Mouse (Mus musculus) kidney, embryonic 16.5 days (tissue): Measurements from ENCODE around the gene Amigo3. TPM values are rescaled to one million over a fixed set of nuclear protein-coding genes. Genes with fewer than 3 reads are reported as not detected.

Source experiments
- ATAC-seq: fragments of 200-750 bp; cut with Nextera tagmentation; 2 replicates; pipeline ENCODE4 v1.8.0; 2017; ENCODE audit warnings: moderate TSS enrichment; ENCODE audit not compliant: low FRiP score, low TSS enrichment
- H3K27ac ChIP-seq: fragments of 300-500 bp; sonication (generic); 2 replicates; pipeline ENCODE4 v1.5.1; 2014; ENCODE audit warnings: low read length
- H3K27me3 ChIP-seq: fragments of 300-500 bp; sonication (generic); 2 replicates; pipeline ENCODE4 v1.6.1; 2014; ENCODE audit warnings: low read length, control low read depth, mixed read lengths; ENCODE audit not compliant: insufficient read depth
- H3K36me3 ChIP-seq: fragments of 300-500 bp; sonication (generic); 2 replicates; pipeline ENCODE4 v1.6.1; 2014; ENCODE audit warnings: low read length, control low read depth, mixed read lengths; ENCODE audit not compliant: insufficient read depth
- H3K4me1 ChIP-seq: fragments of 300-500 bp; sonication (generic); 2 replicates; pipeline ENCODE4 v1.6.1; 2014; ENCODE audit warnings: low read length, control low read depth, mixed read lengths; ENCODE audit not compliant: insufficient read depth
- H3K4me2 ChIP-seq: fragments of 300-500 bp; sonication (generic); replicated peaks from 2 replicates; pipeline ENCODE4 v1.6.1; 2014; ENCODE audit warnings: low read depth, low read length
- H3K4me3 ChIP-seq: fragments of 300-500 bp; sonication (generic); 2 replicates; pipeline ENCODE4 v1.5.1; 2014; ENCODE audit warnings: mild to moderate bottlenecking, low read length
- H3K9ac ChIP-seq: fragments of 300-500 bp; sonication (generic); replicated peaks from 2 replicates; pipeline ENCODE4 v1.6.1; 2014; ENCODE audit warnings: low read length
- H3K9me3 ChIP-seq: fragments of 300-500 bp; sonication (generic); 2 replicates; pipeline ENCODE4 v1.6.1; 2016; ENCODE audit warnings: low read length, control low read depth
- WGBS: fragments of 180-500 bp; shearing (Covaris S2); extraction: QIAGEN DNeasy Blood & Tissue Kit; methylation state at CpG from one replicate; pipeline ENCODE4 v1.1.7; 2014; 5-methylcytosine and 5-hydroxymethylcytosine counted together
- polyA plus RNA-seq: library from polyadenylated mRNA; unstranded; fragments of >200 nt; fragmentation: Nextera tagmentation; extraction: Ambion mirVana; gene quantifications from 2 replicates; pipeline ENCODE4 v1.2.1, GENCODE M21; 2015

The Amigo3 gene
- polyA plus RNA-seq, 1 experiment from 2014 or later, result 3.3 TPM

DNA sequence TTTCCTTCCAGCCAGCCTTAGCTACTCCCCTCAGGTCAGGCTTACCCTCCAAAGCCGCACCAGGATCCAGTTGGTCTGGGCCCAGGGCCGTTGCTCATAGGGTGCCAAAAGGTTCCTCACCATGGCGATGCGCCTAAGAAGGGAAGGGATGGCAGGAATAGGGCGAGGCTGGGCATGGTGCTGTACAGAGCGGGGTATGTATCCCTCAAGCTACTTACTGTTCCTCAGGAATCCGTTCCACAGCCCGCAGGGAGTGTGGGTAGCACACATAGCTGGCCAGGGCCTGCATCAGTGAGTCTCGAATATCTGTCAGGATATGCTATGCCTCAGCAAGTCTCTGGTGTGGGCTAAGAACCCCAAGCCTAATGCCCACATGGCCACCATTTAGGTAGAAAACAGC, 5.3 kb downstream of the Amigo3 start:
- Histone ChIP-seq H3K36me3 (peaks cover 64% of the 10 kb centered on the region), H3K9me3 (no peaks in the 10 kb centered on the region), H3K4me1 (peaks cover under 1% of the 10 kb centered on the region), H3K27me3 (no peaks in the 10 kb centered on the region), H3K27ac (no peak overlapping the region), H3K4me3 (no peak overlapping the region), H3K4me2 (no peak overlapping the region), H3K9ac (no peak overlapping the region)
- 92% methylated on average over 9 of the region's 9 CpGs for WGBS
- ATAC-seq, result no peak

DNA sequence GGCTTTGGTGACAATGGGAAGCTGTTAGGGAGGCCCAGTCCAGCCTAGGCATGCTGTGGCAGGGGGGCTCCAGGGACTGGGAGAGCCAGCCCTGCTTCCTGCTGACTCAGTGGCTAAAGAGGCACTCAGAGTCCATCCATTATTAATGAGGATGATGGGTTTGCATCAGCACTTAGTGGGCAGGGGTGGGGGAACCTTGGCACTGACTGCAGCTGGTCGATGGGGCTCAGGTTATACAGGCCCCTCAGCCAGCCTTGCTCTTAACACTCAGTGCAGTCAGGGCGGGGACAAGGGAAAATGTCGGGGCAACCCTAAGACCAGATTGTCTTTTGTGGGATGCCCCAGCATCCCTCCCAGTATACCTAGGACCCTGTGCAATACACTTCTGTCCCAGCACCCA, 9.2 kb downstream of the Amigo3 start:
- H3K27me3 ChIP-seq, result no peaks in the 10 kb centered on the region
- no peak overlapping the region for H3K27ac ChIP-seq
- H3K36me3 ChIP-seq, result peaks cover 41% of the 10 kb centered on the region
- no peak for ATAC-seq
- H3K4me1 ChIP-seq, result no peaks in the 10 kb centered on the region
- no peak overlapping the region for H3K4me2 ChIP-seq
- H3K9me3 ChIP-seq, result no peaks in the 10 kb centered on the region
- WGBS, result 82% methylated on average over 3 of the region's 3 CpGs
- no peak overlapping the region for H3K9ac ChIP-seq
- no peak overlapping the region for H3K4me3 ChIP-seq

GRCm38 (mm10) chr9:108063361-108063760, 10.4 kb downstream of the Amigo3 start:
- ATAC-seq, result no peak
- WGBS, result 89% methylated on average over 12 of the region's 12 CpGs
- no peaks in the 10 kb centered on the region for H3K9me3 ChIP-seq
- H3K4me1 ChIP-seq, result no peaks in the 10 kb centered on the region
- no peaks in the 10 kb centered on the region for H3K27me3 ChIP-seq
- no peak overlapping the region for H3K27ac ChIP-seq
- H3K36me3 ChIP-seq, result peaks cover 31% of the 10 kb centered on the region
- no peak overlapping the region for H3K9ac ChIP-seq
- no peak overlapping the region for H3K4me2 ChIP-seq
- H3K4me3 ChIP-seq, result no peak overlapping the region

DNA sequence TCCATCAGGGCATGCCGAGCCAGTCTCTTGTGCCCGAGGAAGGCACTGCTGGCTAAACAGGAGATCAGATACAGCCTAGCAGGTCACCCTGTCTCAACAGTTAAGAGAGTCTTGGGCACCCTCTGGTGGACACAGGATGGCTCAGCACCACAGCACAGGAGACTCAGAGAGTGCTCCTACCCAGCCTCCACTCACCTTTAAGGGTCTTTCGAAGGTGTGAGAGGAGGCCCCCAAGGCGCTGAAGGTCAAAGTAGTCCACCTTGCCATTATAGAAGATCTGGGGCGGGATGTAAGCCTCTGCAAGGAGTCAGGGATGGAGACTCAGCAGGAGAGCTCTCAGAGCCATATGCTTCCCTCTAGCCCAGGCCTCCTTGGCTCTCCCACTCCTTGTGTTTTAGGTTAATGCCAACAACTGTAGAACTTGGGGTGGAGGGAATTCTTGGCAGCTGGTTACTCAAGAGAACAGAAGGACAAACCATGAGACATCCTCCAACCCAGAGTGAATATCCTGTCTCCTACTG, 12.6 kb downstream of the Amigo3 start:
- H3K27me3 ChIP-seq, result no peaks in the 10 kb centered on the region
- no peak overlapping the region for H3K4me3 ChIP-seq
- peak; percentile 60 for ATAC-seq
- no peak overlapping the region for H3K4me2 ChIP-seq
- peaks cover 20% of the 10 kb centered on the region for H3K36me3 ChIP-seq
- 41% methylated on average over 5 of the region's 5 CpGs for WGBS
- no peak overlapping the region for H3K9ac ChIP-seq
- no peak overlapping the region for H3K27ac ChIP-seq
- no peaks in the 10 kb centered on the region for H3K9me3 ChIP-seq
- H3K4me1 ChIP-seq, result no peaks in the 10 kb centered on the region

GRCm38 (mm10) chr9:108067199-108067598, 14.2 kb downstream of the Amigo3 start:
- no peak for ATAC-seq
- peaks cover 29% of the 10 kb centered on the region for H3K36me3 ChIP-seq

DNA sequence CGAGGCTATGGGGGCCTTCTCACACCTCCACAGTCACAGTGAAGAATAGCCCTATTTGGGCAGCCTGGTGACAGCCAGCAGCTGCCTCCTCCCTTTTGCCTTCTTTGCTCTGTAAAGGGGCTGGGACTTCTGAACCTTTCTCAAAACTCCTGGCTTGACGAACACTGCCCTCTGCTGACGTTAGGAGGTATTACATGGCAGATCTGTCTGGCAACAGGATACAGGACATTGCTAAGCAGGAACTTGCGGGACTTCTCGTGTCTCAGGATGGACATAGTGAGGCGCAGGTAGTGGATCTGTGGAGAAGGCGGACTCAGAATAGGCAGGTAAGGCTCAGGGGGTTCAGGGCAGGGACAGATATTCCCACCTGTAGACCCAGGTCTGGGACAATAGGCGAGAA, 14.9 kb downstream of the Amigo3 start:
- Histone ChIP-seq H3K27me3 (no peaks in the 10 kb centered on the region), H3K27ac (no peak overlapping the region), H3K9ac (no peak overlapping the region), H3K36me3 (peaks cover 25% of the 10 kb centered on the region), H3K4me1 (no peaks in the 10 kb centered on the region), H3K9me3 (no peaks in the 10 kb centered on the region), H3K4me3 (no peak overlapping the region), H3K4me2 (no peak overlapping the region)
- WGBS, result 16% methylated on average over 8 of the region's 8 CpGs
- peak; percentile 36 for ATAC-seq

More at GRCm38 (mm10) chr9:108067199-108067598, 14.2 kb downstream of the Amigo3 start:
- Histone ChIP-seq H3K4me3 (no peak overlapping the region), H3K4me2 (no peak overlapping the region), H3K9me3 (no peaks in the 10 kb centered on the region), H3K27me3 (no peaks in the 10 kb centered on the region), H3K27ac (no peak overlapping the region), H3K9ac (no peak overlapping the region), H3K4me1 (no peaks in the 10 kb centered on the region)
- 77% methylated on average over 7 of the region's 7 CpGs for WGBS

DNA sequence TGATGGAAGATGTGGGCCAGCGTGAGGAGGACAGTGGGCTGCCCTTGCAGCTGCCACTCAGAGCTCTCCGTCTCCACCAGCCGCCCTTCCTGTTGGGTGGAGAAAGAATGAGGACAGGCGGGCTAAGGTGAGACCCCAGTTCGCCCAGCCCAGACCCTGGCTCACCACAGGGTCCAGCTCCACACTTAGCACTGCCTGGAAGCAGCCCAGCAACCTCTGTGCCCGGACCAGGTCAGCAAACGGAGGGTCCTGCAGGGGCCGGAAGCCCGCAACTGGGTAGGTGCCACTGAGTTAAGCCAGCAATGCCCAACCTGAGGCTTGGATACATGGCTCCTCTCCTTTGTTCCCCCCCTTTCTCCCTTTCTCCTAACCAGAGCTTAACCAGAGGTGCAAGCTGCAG, 16.0 kb downstream of the Amigo3 start:
- Histone ChIP-seq H3K4me2 (no peak overlapping the region), H3K36me3 (peaks cover 17% of the 10 kb centered on the region), H3K9me3 (no peaks in the 10 kb centered on the region), H3K27ac (no peak overlapping the region), H3K4me1 (no peaks in the 10 kb centered on the region), H3K4me3 (no peak overlapping the region), H3K27me3 (no peaks in the 10 kb centered on the region), H3K9ac (no peak overlapping the region)
- 90% methylated on average over 9 of the region's 9 CpGs for WGBS
- ATAC-seq, result no peak

GRCm38 (mm10) chr9:108069529-108069928, 16.6 kb downstream of the Amigo3 start:
- no peak for ATAC-seq
- H3K27ac ChIP-seq, result no peak overlapping the region
- peaks cover 14% of the 10 kb centered on the region for H3K36me3 ChIP-seq
- no peak overlapping the region for H3K9ac ChIP-seq
- no peaks in the 10 kb centered on the region for H3K27me3 ChIP-seq
- no peaks in the 10 kb centered on the region for H3K4me1 ChIP-seq
- H3K4me3 ChIP-seq, result no peak overlapping the region
- H3K9me3 ChIP-seq, result no peaks in the 10 kb centered on the region
- no peak overlapping the region for H3K4me2 ChIP-seq
- 87% methylated on average over 7 of the region's 7 CpGs for WGBS

DNA sequence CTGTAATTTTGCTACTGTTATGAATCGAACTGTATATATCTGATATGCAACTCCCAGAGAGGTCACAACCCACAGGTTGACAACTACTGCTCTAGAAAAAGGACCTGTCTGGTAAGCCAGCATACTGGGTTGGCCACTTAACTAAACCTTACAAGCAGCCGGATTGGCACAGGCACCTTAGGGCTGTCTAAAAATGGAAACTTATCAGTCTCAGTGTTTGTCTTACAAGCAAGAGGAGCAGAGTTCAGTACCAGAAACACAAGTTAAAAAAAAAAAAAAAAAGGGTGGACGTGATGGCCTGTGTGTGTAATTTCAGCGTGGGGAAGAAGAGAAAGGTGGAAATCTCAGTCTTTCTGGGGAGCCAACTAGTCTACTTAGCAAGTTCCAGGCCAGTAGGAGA, 18.8 kb downstream of the Amigo3 start:
- H3K4me1 ChIP-seq, result no peaks in the 10 kb centered on the region
- peaks cover 14% of the 10 kb centered on the region for H3K36me3 ChIP-seq
- no peak for ATAC-seq
- no peak overlapping the region for H3K4me3 ChIP-seq
- H3K4me2 ChIP-seq, result no peak overlapping the region
- no peaks in the 10 kb centered on the region for H3K27me3 ChIP-seq
- H3K9me3 ChIP-seq, result no peaks in the 10 kb centered on the region
- H3K9ac ChIP-seq, result no peak overlapping the region
- H3K27ac ChIP-seq, result no peak overlapping the region
- WGBS, result 91% methylated on average over 4 of the region's 4 CpGs

DNA sequence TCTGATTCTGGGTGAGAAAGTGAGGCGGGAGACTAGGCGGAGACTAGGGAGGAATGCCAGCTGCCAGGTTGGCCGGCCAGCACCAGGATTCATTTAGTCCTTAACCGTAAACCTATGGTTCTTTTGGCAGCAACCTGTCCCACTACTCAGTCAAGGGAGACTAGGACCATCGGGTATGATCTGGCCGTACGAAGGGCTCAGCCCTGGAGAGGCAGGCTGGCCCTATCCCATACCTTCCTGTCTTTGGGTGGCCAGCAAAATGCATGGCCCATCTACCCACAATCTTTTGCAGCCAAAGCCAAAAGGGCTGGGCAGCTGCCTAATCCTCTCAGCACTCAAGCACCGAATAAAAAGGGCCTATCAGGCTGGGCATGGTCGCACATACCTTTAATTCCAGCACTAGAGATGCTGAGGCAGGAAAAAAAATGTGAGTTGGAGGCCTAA, 19.5 kb downstream of the Amigo3 start:
- Histone ChIP-seq H3K36me3 (peaks cover 14% of the 10 kb centered on the region), H3K4me1 (no peaks in the 10 kb centered on the region), H3K27me3 (no peaks in the 10 kb centered on the region), H3K4me2 (no peak overlapping the region), H3K27ac (no peak overlapping the region), H3K4me3 (no peak overlapping the region), H3K9me3 (no peaks in the 10 kb centered on the region), H3K9ac (no peak overlapping the region)
- no peak for ATAC-seq
- WGBS, result 74% methylated on average over 9 of the region's 9 CpGs
